Mouse (Mus musculus) induced T-regulatory cell, adult 2 months (primary cell): ENCODE data around the gene Pdap1.

ENCODE experiments used
- DNase-seq: peaks from one replicate; pipeline ENCODE4 v3.0.0-alpha.2; 2012; ENCODE audit warnings: low read depth

The Pdap1 gene

GRCm38 (mm10) chr5:145081866-145082613 is 58.0 kb downstream of the Pdap1 start:
- DNase-seq: no peak
